Mouse (Mus musculus) frontal cortex, adult (tissue): ENCODE measurements at regions not wholly inside any gene's neighbourhood (a gene's known extent, or its start where the extent isn't known, plus 50 kb on each side); places are given as distances from the start of the nearest gene placed in this dataset.
A peak's percentile ranks its signal among the peaks of the same experiment; 100 is the strongest.

ENCODE experiments used
- ATAC-seq: cut with Nextera tagmentation; 2 replicates; pipeline ENCODE4 v1.9.2; 2017; ENCODE audit warnings: mild to moderate bottlenecking, moderate library complexity, mixed read lengths; ENCODE audit not compliant: low TSS enrichment

DNA sequence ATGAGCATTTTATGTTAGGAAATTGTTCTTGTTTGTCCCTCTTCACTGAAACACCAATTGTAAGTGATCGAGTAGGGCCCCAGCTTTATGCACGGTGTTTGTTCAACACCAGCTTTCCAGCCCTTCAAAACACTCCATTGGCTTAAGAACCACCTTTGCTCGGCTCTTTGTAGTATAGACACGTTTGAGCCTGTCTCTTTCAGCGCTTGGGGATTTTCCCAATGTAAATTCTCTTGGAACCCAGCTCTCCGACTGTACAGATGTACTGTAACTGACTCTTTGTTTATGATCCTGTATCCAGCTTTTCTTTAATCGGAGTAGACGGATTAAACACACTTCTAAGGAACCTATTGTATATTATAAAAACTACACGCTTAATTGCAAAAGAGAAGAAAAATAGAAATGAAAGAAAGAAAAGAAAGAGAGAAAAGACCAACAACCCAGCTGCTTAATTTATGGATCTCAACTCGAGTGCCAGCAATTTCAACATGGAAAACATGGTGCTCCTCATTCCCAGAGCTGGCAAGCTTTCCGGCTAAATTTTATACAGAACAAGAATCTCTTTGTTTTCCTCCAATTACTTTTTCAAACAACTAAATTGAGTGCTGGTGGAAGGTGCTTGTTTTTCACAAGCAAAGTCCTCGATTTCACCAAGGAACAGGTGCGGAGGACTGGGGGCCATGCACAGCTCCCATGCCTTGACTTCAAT is 430.4 kb downstream of the Adgrl2 start:
- ATAC-seq: no peak

DNA sequence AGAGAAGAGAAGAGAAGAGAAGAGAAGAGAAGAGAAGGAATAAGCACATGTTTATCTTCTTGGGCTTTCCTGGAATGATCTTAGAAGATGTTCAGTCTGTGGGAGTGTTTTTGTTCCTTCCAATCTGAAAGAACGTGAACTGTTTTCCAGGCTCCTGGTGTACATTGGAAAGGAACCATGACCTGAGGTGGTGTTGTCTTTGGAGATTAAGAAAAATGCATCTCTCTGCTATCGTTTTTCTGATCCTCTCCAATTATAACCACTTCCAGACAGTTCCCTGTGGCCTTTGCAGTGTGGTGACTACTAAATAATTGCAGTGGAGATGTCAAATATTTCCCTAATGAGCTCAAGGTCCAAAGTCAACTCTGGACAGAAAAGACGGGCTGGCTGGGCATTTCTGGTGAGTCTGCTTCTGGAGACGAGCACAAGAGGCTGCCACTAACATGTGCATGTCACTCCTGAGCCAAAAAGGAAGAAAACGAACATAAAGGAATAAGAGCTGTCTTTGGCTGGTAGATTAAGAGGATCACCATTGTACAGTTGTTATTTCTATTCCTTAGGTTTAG is 431.7 kb downstream of the Adgrl2 start:
- no peak for ATAC-seq

DNA sequence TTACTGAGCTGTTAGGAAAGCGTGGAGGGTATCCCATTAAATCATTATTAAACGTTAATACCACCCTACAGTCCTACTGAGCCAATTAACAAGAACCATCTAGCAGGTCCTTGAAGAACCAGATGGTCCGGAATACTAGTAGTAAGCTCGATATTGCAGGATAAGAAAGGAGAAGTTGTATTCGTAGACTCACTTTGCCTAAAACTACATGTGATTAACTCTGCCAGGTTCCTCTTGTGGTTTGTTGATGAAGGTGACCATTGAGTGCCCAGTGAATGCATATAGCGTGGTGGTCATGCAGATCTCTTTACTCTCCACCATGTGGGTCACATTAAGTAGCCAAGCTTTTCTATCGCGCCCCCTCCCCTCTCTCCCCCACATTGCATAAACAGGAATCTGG is 435.0 kb downstream of the Adgrl2 start:
- ATAC-seq: no peak

DNA sequence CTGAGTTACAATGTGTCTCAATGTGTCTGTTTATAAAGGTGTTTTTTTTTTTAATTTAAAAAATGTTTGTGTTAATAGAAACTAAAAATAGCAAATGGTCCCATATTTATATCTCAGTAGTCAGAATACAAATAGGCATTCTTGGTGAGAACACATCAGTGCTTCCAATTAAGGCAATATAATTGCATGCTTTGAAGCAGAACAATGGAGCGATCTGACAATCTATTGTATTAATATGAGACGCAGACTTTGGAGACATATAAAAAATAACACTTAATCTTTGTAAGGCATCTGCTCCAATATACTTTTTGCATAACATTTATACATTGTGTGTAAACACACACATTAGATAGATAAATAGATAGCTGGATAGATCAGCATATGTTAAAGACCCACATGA is 439.6 kb downstream of the Adgrl2 start:
- no peak for ATAC-seq

DNA sequence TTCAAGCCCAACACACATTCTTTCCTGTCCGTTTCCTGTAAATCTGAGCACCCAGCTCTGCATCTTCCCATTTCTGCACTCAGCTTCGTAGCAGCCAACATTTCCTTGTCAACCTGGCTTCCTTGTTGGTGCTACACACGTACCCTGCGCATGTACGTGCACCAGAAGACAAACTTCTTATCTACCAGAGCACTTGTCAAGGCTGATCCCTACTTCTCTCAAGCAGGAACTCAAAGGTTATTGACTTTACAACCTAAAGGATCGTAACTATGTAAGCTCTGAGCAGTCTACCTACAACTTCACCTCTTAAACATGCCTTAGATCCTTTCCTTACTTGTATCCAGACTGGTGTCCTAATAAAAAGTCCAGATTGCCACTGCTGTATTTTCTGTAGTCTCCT is 445.4 kb downstream of the Adgrl2 start:
- no peak for ATAC-seq

DNA sequence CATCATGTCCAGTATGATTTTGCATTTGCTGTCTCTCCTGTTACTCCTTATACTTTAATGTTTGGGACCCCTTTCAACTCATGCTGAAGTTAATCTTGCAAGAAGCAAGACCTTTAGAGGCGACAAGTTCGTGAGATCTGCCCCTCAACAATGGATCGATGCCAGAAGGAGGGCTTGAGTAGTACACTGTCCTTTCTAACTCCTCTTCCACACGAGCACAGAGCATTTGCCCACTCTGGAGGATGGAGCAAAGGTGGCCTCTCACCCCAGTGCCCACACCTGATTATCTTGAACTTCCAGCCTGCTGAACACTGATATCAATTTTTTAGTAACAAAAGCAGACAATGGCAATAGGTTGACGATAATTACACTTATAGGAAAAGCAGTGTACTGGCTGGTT is 448.1 kb downstream of the Adgrl2 start:
- ATAC-seq: no peak

DNA sequence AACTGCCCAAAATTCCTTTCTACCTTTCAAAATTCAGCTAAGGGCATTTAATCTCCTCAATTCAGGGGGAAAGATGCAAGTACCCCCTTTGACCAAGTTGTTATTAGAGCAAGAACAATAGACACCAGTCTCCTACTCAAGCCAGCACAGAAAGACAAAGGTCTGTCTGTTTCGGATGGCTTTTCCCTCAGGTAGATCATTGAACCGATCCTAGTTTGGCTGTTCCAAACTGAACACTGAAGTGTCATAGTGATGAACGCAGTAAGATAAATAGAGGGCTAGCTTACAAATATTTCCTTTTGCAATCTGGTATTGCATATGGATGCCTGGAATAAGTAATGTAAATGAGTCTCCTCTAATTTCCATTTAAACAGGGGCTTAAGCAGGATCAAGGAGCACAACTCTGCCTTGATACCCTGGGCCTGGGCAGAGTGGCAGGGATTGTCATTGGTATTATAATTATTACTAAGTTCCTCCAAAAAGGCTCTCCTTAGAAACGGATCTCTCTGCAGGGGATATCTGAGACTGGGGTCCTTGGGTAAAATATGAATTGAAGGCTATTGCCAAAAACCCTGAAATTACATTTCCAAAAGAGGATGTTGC is 452.6 kb downstream of the Adgrl2 start:
- ATAC-seq: no peak

DNA sequence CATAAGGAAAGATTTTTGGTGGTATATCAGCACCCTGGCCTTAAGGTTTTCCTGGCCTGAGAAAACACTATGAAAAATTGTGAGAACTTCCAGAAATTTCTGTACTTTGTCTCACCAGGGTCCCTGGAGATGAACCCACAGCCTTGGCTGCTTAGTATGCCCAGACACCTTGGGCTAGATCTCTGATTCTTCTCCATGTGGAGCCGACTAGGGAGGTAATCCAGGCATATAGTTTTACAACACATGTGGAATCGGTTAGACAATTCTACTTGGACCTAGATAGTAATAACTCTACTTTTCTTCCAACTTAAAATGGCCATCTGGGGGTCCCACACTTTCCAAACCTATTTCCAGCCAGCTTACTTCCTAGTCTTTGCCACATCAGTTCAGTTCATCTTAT is 460.5 kb downstream of the Adgrl2 start:
- no peak for ATAC-seq

DNA sequence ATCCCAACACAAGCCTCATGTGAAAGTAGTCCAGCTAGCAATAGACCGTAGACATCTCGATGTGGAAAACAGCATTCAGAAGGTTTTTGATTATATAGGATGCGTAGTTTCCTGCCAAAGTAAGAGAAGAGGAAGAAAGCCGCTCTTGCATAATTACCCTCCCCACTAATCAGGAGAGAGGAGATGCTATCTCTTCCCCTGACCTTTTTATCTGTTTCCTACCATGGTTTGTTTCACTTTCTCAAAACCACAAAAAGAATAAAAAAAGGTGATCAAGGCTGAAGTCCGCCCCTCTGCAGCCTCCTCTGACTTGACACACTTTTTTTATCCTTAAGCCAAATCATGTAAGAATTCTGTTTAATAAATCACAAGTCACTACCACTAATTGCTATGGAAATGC is 480.0 kb downstream of the Adgrl2 start:
- no peak for ATAC-seq

DNA sequence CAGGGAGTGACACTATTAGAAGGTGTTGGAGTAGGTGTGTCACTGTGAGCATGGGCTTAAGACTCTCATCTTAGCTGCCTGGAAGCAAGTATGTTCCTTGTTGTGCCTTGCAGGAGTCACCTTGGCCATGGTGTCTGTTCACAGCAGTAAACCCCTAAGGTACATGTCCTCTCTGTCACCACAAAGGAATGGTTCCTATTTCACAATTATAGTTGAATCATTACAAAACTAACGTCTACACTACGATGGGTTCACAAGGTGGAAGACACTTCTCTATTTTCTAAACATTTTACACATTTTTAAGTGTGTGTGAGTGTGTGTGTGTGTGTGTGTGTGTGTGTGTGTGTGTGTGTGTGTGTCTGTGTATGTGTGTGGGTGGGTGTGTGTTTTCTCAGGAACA is 485.4 kb downstream of the Adgrl2 start:
- no peak for ATAC-seq

DNA sequence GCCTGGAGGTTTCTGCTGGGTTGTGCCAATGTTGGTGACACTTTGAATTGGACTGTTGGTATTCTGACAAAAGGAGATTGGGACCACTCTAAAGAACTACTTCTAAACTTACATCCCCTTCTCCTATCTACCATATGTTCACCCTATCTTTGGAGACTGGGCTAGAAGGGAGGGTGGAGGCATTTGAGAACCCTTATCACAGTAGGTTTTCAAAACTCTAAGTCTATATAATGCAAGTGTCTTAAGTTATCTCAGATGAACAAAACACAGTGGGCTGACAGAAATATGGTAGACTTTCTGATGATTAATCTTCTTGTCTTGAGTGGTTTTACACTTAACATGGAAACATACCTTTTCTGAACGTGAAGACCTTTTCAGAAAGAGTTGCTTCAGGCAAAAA is 486.9 kb downstream of the Adgrl2 start:
- no peak for ATAC-seq

DNA sequence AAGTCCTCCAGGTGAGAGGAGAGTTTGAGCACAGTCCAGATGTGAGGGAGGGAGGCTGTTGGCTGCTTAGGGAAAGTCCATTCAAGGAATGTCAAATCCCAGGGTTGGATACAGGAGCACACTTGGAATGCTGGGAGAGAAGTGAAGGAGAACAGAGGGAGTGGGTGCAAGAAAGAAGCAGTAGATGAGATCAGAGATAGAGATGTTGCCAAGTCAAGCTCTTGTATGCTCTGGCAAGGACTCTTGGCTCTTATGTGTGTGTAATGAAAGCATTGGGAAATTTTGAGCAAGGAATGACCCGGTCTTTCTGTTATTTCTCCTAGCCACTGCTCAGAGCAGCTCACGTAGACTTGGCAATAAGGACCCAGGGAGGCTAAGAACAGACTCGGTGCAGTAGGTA is 488.6 kb downstream of the Adgrl2 start:
- no peak for ATAC-seq

DNA sequence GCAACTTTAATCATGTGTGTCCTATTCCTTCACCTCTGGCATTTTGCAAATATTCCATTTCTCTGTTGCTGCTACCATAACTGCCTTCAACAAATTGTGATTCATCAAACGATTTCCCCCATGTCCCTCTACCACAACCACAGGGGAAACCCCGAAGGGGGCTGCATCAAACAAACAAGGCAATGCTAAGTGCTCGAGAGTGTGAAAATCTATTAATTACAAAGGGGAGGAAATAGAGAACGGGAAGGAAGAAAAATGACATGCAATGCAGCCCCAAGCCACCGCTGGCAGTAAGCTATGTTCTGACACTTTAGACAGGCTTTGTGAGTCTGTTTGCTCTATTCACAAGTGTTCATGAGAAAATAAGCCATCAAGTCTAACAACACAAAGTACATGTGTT is 493.7 kb downstream of the Adgrl2 start:
- no peak for ATAC-seq

DNA sequence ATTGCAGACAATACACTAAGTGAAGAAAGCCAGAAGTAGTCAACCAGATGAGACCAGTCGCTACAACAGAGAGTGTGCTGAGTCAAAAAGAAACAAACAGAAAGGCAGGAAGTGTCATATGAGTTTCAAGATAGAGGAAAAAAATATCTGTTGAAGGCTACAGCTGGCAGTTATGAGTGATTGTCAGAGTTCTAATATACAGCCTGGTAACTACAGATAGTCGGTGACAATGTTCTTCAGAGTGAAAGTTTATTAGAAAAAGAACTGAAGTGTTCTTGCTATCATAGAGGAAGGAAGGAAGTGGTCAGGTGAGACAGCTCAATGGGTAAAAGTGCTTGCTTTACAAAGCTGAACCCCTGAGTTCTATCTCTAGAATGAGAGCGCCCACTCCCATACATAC is 499.1 kb downstream of the Adgrl2 start:
- ATAC-seq: no peak

DNA sequence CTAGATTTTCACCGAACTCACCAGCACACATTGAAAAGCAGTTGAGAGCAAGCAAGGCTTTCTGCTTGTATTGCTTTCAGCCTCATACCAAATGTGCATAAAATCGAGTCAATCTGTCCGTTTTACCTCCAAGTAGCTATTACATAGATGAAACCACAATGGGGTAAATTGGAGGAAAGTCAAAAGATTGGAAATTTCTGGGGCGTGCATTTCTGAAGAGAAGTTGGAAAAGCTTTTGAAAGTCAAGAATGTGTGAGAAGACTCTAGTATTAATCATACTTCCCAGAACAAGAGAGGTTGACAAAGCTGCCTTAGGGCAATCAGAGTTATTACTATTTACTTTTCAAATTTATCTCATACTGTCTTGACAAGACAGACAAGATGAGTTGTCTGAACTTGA is 501.2 kb downstream of the Adgrl2 start:
- no peak for ATAC-seq

DNA sequence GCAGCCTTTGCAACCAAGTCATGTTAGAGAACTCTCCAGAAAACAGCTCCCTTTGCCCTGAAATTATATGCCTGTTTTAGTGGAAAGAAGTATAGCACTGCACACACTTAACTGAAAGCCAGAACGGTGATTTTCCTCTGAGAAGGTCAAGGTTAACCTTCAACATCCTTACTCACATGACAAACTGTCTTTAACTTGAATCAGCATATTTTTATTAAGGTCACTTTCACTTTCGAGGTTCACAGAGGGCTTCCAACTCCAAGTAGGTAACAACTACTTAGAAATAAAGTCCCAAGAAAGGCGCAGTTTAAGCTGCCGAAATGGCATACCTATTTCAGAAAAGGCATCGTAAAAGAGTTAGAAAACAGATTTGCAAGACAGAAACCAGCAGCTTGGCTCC is 502.4 kb downstream of the Adgrl2 start:
- ATAC-seq: no peak

DNA sequence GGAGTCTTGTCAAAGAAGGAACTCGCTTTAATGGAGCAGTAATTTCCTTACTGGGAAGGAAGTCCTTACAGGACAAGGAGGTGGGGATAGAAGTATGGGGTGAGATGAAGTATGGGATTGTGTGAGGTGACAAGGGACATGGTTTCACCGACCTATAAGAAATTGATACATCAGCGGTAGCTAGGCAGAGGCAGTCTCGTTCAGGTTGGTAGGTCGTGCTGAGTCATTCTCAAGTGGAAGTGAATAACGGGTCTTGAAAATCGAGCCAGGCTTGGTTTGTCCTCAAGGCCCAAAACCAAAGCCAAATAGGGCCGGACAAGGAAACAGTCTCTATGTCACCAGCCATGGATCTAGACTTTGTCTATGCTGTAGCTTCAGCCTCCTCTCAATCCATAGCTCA is 514.5 kb downstream of the Adgrl2 start:
- ATAC-seq: no peak

DNA sequence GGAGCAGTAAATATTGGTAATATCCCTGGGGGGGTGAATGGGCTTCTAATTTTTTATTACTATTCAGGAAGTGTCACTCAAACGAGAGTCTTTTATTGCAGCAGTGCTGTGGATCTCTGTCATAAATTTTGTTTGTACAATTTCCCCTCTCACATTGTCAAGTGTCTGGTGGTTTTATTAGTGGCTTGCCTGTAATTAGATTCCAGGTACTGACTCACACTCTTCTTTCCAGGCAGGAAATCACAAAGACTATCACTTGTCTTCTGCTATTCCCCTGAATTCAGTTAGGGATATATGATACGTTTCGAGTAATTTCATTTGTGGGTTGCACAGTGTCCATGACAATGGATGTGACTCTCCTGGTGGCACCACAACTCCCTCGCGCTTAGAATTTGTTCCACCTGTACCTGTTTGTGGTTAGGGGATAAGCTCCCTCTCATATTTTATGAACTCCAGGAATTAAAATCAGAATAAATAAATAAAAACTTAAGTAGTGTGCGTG is 517.4 kb downstream of the Adgrl2 start:
- ATAC-seq: no peak

DNA sequence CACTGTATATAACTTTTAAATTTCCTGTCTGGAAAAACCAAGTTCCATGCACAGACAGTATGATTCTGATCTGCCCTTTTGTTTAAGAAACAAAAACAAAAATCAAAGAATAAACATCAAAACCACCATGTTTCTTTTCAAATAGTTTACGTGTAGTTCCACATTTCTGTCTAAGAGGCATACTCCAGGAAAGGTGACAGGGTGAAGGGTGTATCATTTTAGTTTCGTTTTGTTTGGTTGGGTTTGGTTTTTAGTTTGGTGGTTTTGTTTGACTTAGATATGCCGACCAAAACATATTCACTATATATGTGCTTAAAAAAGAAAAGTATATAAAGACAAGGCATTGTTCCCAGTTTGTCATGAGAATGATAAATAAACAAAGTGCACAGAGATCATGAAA is 524.9 kb downstream of the Adgrl2 start:
- ATAC-seq: no peak

DNA sequence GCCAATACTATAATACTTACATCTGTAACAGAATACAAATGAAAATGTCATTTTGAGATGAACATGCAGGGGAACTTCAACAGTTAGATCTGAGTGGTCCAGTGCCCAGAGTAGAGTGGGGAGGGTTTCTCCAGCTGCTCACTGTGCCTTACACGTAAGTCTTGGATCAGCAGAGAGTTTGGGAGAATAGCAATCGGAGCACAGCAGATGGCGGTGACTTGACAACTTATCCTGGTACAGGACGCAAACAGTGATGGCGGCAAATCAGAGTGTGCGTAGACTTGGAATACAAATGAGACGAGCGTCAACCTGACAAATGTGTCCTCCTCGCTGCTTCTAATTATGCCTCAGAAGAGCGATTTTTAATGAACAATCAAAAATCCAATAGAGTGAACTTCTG is 527.6 kb downstream of the Adgrl2 start:
- peak; percentile 47; the same call in 1 of the 2 replicates for ATAC-seq

DNA sequence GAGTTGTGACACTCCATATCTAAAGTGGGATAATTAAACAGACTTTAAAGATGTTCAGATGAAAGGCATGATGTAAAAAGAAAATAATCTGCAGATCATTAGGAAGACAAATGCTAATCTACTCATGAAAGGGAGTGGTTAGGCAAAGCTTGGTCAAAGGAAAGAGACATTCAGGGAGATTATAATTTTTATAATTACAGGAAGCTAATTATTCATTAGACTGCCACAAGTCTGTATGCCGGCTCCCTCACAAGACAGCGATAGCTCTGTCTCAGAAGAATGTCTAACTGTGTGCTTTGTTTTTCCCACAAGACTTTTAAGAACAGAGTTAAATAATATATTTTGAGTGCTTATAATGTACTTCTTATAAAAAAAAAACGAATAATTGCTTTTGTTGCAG is 541.5 kb downstream of the Adgrl2 start:
- no peak for ATAC-seq

DNA sequence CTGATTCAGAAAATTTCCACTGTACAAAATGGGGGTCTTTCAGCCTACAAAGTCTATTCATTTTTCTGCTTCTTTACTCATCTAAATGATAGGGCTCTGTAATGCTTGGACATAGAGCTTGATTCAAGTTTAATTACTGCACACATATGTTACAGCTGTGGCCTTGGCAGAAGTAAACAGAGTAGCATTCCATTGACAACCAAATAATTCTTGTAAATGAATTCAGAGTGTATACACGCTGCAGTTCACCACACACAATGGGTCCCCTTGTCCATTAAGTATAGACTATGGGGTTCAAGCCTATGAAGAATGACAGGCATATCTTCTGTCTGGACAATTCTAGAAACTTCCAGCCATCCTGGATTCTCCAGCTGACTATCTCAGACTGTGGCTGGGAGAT is 541.9 kb downstream of the Adgrl2 start:
- ATAC-seq: no peak

DNA sequence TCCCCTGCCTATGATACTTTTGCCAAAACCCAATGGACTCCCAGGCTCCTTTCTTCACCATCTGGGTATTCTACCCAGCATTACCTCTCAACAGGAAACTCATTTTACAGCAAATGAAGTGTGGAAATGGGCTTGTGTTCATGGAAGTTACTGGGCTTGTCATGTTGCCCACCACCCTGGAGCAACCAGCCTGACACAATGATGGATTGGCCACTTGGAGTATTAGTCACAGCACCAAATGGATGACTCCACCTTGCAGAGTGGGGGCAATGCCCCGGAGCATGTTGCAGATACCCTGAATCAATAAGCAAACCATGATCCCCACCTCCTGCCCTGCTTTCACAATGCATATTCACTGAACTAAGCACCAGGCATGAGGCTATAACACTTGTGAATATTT is 543.5 kb downstream of the Adgrl2 start:
- ATAC-seq: no peak

DNA sequence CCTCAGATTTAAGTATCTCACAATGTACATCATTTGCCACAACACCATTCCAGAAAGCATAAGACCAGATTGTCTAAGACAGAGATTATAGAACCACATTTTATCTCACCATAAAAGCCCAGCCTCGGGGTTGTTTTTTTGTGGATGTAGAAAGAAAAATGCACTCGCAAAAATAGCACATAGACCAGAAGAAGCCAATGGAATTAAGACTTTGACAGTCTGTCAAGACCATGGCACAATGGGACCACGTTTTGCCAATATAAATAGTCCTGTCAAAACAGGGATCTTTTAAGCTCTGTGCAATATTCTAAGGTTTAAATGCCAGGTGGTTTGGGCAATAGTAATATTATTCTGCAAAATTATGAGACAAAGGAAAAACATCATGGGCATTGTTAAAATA is 547.3 kb downstream of the Adgrl2 start:
- ATAC-seq: no peak
